Mouse (Mus musculus): Measurements from ENCODE around the gene Sgms2. TPM values are rescaled to one million over a fixed set of nuclear protein-coding genes. Genes with fewer than 3 reads are reported as not detected.
A peak's percentile ranks its signal among the peaks of the same experiment; 100 is the strongest.

The Sgms2 gene
- total RNA-seq (2014; rRNA removed; ENCODE audit: low replicate concordance) (0.93 and 1.3 TPM in 2 replicates), polyA plus RNA-seq (2015; fragmentation: Nextera tagmentation; extraction: Ambion mirVana) (1.0 and 1.1 TPM in 2 replicates)

- 89% methylated on average over 2 of the region's 2 CpGs for WGBS
- Histone ChIP-seq H3K4me3 (ENCODE audit: low read depth, low read length) (peak within 1 kb of the TSS; percentile 70), H3K9ac (replicated peaks; ENCODE audit: low read depth, low read length) (peak within 1 kb of the TSS; percentile 63), H3K4me1 (ENCODE audit: control insufficient read depth, insufficient read depth) (no peaks in the 10 kb centered on the region), H3K9me3 (replicated peaks; ENCODE audit: control insufficient read depth, low read length) (no peaks in the 10 kb centered on the region), H3K27me3 (ENCODE audit: control insufficient read depth, insufficient read depth, low read length) (peaks cover 36% of the 10 kb centered on the region), H3K4me2 (ENCODE audit: low read depth, low read length) (peak within 1 kb of the TSS; percentile 91), H3K27ac (ENCODE audit: low read depth) (no peak within 1 kb of the TSS), H3K36me3 (replicated peaks; ENCODE audit: control insufficient read depth, insufficient read depth, low read length) (no peaks in the 10 kb centered on the region)
- no peak for ATAC-seq (ENCODE audit: insufficient read depth, low read depth)
- no peak for TF ChIP-seq EP300 (IDR thresholded peaks at IDR 0.05; ENCODE audit: low read depth)
- TF ChIP-seq CTCF (IDR thresholded peaks at IDR 0.05; ENCODE audit: low read depth): no peak
- DNase-seq (ENCODE audit: low spot score): no peak
Observed at GRCm38 (mm10) chr3:131491361-131491925, at the start of gene Sgms2. Gene Sgms2 (minus strand): TSS chr3:131491411.

DNA sequence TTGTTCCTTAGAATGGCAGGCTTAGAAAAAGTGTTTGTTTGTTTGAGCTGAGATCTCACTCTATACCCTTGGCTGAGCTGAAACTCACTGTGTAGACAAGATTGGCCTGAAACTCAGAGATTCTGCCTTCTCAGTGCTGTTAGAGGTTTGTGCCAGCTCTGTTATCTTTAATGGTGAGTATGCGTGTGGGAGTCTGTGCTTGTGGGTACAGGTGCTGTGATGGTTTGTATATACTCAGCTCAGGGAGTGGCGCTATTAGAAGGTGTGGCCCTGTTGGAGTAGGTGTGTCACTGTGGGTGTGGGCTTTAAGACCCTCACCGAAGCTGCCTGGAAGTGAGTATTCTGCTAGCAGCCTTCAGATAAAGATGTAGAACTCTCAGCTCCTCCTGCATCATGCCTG lies 34.0 kb upstream of the Sgms2 start:
- H3K4me1 ChIP-seq (ENCODE audit: control insufficient read depth, insufficient read depth): peaks cover 6% of the 10 kb centered on the region; the same call in 1 of the 2 replicates
- WGBS: 57% methylated on average over 3 of the region's 3 CpGs
- H3K4me2 ChIP-seq (ENCODE audit: low read depth, low read length): no peak overlapping the region
- H3K36me3 ChIP-seq (replicated peaks; ENCODE audit: control insufficient read depth, insufficient read depth, low read length): no peaks in the 10 kb centered on the region
- H3K9me3 ChIP-seq (replicated peaks; ENCODE audit: control insufficient read depth, low read length): no peaks in the 10 kb centered on the region
- TF ChIP-seq CTCF (IDR thresholded peaks at IDR 0.05; ENCODE audit: low read depth): no peak
- TF ChIP-seq EP300 (IDR thresholded peaks at IDR 0.05; ENCODE audit: low read depth): no peak
- no peak overlapping the region for H3K27ac ChIP-seq (ENCODE audit: low read depth)
- no peak overlapping the region for H3K9ac ChIP-seq (replicated peaks; ENCODE audit: low read depth, low read length)
- DNase-seq (ENCODE audit: low spot score) (no peak), ATAC-seq (ENCODE audit: insufficient read depth, low read depth) (no peak)
- no peak overlapping the region for H3K4me3 ChIP-seq (ENCODE audit: low read depth, low read length)
- no peaks in the 10 kb centered on the region for H3K27me3 ChIP-seq (ENCODE audit: control insufficient read depth, insufficient read depth, low read length)

DNA sequence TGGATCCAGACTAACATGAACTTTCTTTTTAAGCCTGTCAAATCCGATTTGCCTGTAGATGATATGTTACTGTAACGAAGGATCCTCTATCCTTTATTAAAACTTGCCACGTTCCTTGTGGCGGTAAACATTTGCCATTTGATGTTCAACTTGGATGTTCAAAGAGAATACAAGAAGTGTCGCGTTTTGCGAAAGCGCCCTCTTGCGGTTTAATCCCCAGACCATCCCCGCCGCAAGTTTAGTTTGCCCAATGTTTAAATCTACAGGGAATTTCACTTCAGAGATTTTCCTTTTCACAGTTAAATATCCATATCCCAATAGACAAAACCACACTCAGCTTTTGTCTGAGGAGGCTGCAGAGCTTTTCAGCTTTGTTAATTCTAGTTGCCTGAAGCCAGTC lies 33.6 kb upstream of the Sgms2 start:
- no peak overlapping the region for H3K9ac ChIP-seq (replicated peaks; ENCODE audit: low read depth, low read length)
- no peak for DNase-seq (ENCODE audit: low spot score)

GRCm38 (mm10) chr3:131524210-131524609 lies 33.0 kb upstream of the Sgms2 start:
- Histone ChIP-seq H3K27ac (ENCODE audit: low read depth) (no peak overlapping the region), H3K9ac (replicated peaks; ENCODE audit: low read depth, low read length) (no peak overlapping the region), H3K4me1 (ENCODE audit: control insufficient read depth, insufficient read depth) (peaks cover 6% of the 10 kb centered on the region; the same call in 1 of the 2 replicates), H3K9me3 (replicated peaks; ENCODE audit: control insufficient read depth, low read length) (no peaks in the 10 kb centered on the region), H3K4me3 (ENCODE audit: low read depth, low read length) (no peak overlapping the region), H3K36me3 (replicated peaks; ENCODE audit: control insufficient read depth, insufficient read depth, low read length) (no peaks in the 10 kb centered on the region), H3K4me2 (ENCODE audit: low read depth, low read length) (no peak overlapping the region), H3K27me3 (ENCODE audit: control insufficient read depth, insufficient read depth, low read length) (no peaks in the 10 kb centered on the region)
- ATAC-seq (ENCODE audit: insufficient read depth, low read depth): no peak
- WGBS: 63% methylated on average over 5 of the region's 5 CpGs
- no peak for DNase-seq (ENCODE audit: low spot score)
- TF ChIP-seq EP300 (IDR thresholded peaks at IDR 0.05; ENCODE audit: low read depth): no peak
- TF ChIP-seq CTCF (IDR thresholded peaks at IDR 0.05; ENCODE audit: low read depth): no peak

More for the DNA sequence above, 33.6 kb upstream of the Sgms2 start:
- no peaks in the 10 kb centered on the region for H3K36me3 ChIP-seq (replicated peaks; ENCODE audit: control insufficient read depth, insufficient read depth, low read length)
- H3K27me3 ChIP-seq (ENCODE audit: control insufficient read depth, insufficient read depth, low read length): no peaks in the 10 kb centered on the region
- H3K4me3 ChIP-seq (ENCODE audit: low read depth, low read length): no peak overlapping the region
- H3K4me2 ChIP-seq (ENCODE audit: low read depth, low read length): no peak overlapping the region
- peaks cover 6% of the 10 kb centered on the region; the same call in 1 of the 2 replicates for H3K4me1 ChIP-seq (ENCODE audit: control insufficient read depth, insufficient read depth)
- H3K27ac ChIP-seq (ENCODE audit: low read depth): no peak overlapping the region
- peak; percentile 53 for TF ChIP-seq CTCF (IDR thresholded peaks at IDR 0.05; ENCODE audit: low read depth)
- TF ChIP-seq EP300 (IDR thresholded peaks at IDR 0.05; ENCODE audit: low read depth): no peak
- no peak for ATAC-seq (ENCODE audit: insufficient read depth, low read depth)
- WGBS: 22% methylated on average over 11 of the region's 11 CpGs
- H3K9me3 ChIP-seq (replicated peaks; ENCODE audit: control insufficient read depth, low read length): no peaks in the 10 kb centered on the region

DNA sequence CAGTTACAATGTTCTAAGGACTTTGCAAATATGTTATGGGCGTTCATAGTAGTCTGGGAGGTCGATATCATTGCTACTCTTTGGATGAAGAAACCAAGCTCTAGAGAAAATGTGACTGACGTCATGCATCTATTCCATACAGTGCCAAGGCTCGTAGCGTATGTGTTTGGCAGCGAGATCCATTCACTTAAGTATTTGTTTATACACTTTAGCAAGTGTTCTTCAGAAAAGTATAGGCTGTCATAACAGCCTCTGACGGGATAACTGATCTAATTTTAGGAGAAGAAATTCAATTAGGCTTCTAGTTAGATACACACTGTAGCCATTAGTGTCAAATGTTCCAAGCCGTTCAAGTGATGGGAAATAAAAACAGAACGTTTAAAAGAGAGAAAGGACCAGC lies 32.5 kb upstream of the Sgms2 start:
- Histone ChIP-seq H3K4me2 (ENCODE audit: low read depth, low read length) (no peak overlapping the region), H3K4me3 (ENCODE audit: low read depth, low read length) (no peak overlapping the region), H3K9me3 (replicated peaks; ENCODE audit: control insufficient read depth, low read length) (no peaks in the 10 kb centered on the region), H3K9ac (replicated peaks; ENCODE audit: low read depth, low read length) (no peak overlapping the region), H3K27ac (ENCODE audit: low read depth) (no peak overlapping the region), H3K4me1 (ENCODE audit: control insufficient read depth, insufficient read depth) (peaks cover 6% of the 10 kb centered on the region; the same call in 1 of the 2 replicates), H3K27me3 (ENCODE audit: control insufficient read depth, insufficient read depth, low read length) (no peaks in the 10 kb centered on the region), H3K36me3 (replicated peaks; ENCODE audit: control insufficient read depth, insufficient read depth, low read length) (no peaks in the 10 kb centered on the region)
- no peak for TF ChIP-seq EP300 (IDR thresholded peaks at IDR 0.05; ENCODE audit: low read depth)
- no peak for TF ChIP-seq CTCF (IDR thresholded peaks at IDR 0.05; ENCODE audit: low read depth)
- no peak for ATAC-seq (ENCODE audit: insufficient read depth, low read depth)
- WGBS: 72% methylated on average over 9 of the region's 9 CpGs
- DNase-seq (ENCODE audit: low spot score): no peak

- no peaks in the 10 kb centered on the region for H3K36me3 ChIP-seq (replicated peaks; ENCODE audit: control insufficient read depth, insufficient read depth, low read length)
- no peak overlapping the region for H3K4me3 ChIP-seq (ENCODE audit: low read depth, low read length)
- no peak for ATAC-seq (ENCODE audit: insufficient read depth, low read depth)
- no peaks in the 10 kb centered on the region for H3K9me3 ChIP-seq (replicated peaks; ENCODE audit: control insufficient read depth, low read length)
- peaks cover 6% of the 10 kb centered on the region; the same call in 1 of the 2 replicates for H3K4me1 ChIP-seq (ENCODE audit: control insufficient read depth, insufficient read depth)
- DNase-seq (ENCODE audit: low spot score): peak; percentile 24
- TF ChIP-seq CTCF (IDR thresholded peaks at IDR 0.05; ENCODE audit: low read depth) (no peak), EP300 (IDR thresholded peaks at IDR 0.05; ENCODE audit: low read depth) (no peak)
- H3K4me2 ChIP-seq (ENCODE audit: low read depth, low read length): no peak overlapping the region
- H3K27ac ChIP-seq (ENCODE audit: low read depth): no peak overlapping the region
- WGBS: 27% methylated on average over 7 of the region's 7 CpGs
- no peaks in the 10 kb centered on the region for H3K27me3 ChIP-seq (ENCODE audit: control insufficient read depth, insufficient read depth, low read length)
- no peak overlapping the region for H3K9ac ChIP-seq (replicated peaks; ENCODE audit: low read depth, low read length)
Observed at GRCm38 (mm10) chr3:131522243-131522642, 31.0 kb upstream of the Sgms2 start.

Data from heart, postnatal 0 days (tissue).